Mouse (Mus musculus): ENCODE results near the gene Myo15. TPM values are rescaled to one million over a fixed set of nuclear protein-coding genes. Genes with fewer than 3 reads are reported as not detected.
A peak's percentile ranks its signal among the peaks of the same experiment; 100 is the strongest.

Myo15 gene
- polyA plus RNA-seq, 1 experiment from 2014 or later, result 0.14 TPM

DNA sequence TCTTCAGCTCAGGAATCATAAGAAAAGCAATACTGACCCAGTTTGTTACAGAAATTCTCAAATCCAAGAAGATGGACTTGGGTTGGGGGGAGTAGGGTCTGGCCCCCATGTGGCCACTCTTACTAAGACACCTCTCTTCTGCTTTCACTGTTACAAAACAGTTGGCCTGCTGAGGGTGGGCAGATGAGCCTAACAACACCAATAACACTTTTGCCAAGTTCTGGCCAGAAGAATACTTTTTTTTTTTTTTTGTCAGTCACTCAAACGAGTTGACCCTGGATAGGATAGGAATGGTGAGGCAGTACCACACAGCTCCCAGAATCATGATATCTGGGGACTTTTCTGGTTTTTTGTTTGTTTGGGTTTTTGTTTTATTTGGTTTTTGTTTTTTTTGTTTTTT, 42.8 kb downstream of the Myo15 start:
- H3K4me1 ChIP-seq (replicated peaks), result peaks cover 16% of the 10 kb centered on the region
- H3K9ac ChIP-seq, result no peak overlapping the region
- H3K36me3 ChIP-seq, result no peaks in the 10 kb centered on the region
- H3K9me3 ChIP-seq, result no peaks in the 10 kb centered on the region
- H3K4me2 ChIP-seq, result no peak overlapping the region
- no peak overlapping the region for H3K27ac ChIP-seq
- ATAC-seq (ENCODE audit: low FRiP score), result no peak
- H3K27me3 ChIP-seq, result peaks cover 46% of the 10 kb centered on the region
- WGBS, result 80% methylated on average over 1 of the region's 1 CpGs
- no peak overlapping the region for H3K4me3 ChIP-seq

DNA sequence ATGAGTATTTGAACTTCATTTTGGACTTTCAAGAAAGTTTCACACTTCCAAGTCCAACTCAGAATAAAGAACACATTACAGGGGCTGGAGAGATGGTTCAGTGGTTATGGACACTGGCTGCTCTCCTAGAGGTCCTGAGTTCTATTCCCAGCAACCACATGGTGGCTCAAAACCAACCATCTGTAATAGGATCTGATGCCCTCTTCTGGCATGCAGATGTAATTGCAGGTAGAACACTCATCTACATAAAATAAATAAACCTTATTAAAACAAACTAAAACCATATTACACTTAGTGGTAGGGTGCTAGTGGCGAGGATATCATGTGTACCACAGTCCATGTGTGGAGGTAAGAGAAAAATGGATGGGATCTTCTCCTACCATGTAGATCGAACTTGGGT, 43.4 kb downstream of the Myo15 start:
- Histone ChIP-seq H3K9ac (no peak overlapping the region), H3K4me2 (no peak overlapping the region), H3K4me3 (no peak overlapping the region), H3K36me3 (no peaks in the 10 kb centered on the region), H3K9me3 (no peaks in the 10 kb centered on the region), H3K4me1 (replicated peaks) (peaks cover 16% of the 10 kb centered on the region), H3K27me3 (peaks cover 41% of the 10 kb centered on the region), H3K27ac (no peak overlapping the region)
- no peak for ATAC-seq (ENCODE audit: low FRiP score)
- 85% methylated on average over 2 of the region's 2 CpGs for WGBS

- Histone ChIP-seq H3K4me2 (no peak overlapping the region), H3K27me3 (peaks cover 20% of the 10 kb centered on the region)
Observed at GRCm38 (mm10) chr11:60514941-60515340, 45.8 kb downstream of the Myo15 start.

GRCm38 (mm10) chr11:60518305-60518704, 49.2 kb downstream of the Myo15 start:
- Histone ChIP-seq H3K4me2 (no peak overlapping the region), H3K36me3 (no peaks in the 10 kb centered on the region), H3K9me3 (no peaks in the 10 kb centered on the region), H3K9ac (no peak overlapping the region), H3K27ac (no peak overlapping the region), H3K27me3 (peaks cover 3% of the 10 kb centered on the region; the same call in 1 of the 2 replicates), H3K4me1 (replicated peaks) (no peaks in the 10 kb centered on the region), H3K4me3 (no peak overlapping the region)
- ATAC-seq (ENCODE audit: low FRiP score), result no peak
- 79% methylated on average over 4 of the region's 4 CpGs for WGBS

More at GRCm38 (mm10) chr11:60514941-60515340, 45.8 kb downstream of the Myo15 start:
- Histone ChIP-seq H3K4me1 (replicated peaks) (peaks cover under 1% of the 10 kb centered on the region; the same call in 1 of the 2 replicates), H3K27ac (no peak overlapping the region), H3K4me3 (no peak overlapping the region), H3K36me3 (no peaks in the 10 kb centered on the region), H3K9me3 (no peaks in the 10 kb centered on the region), H3K9ac (no peak overlapping the region)
- no peak for ATAC-seq (ENCODE audit: low FRiP score)
- WGBS, result 77% methylated on average over 2 of the region's 2 CpGs

DNA sequence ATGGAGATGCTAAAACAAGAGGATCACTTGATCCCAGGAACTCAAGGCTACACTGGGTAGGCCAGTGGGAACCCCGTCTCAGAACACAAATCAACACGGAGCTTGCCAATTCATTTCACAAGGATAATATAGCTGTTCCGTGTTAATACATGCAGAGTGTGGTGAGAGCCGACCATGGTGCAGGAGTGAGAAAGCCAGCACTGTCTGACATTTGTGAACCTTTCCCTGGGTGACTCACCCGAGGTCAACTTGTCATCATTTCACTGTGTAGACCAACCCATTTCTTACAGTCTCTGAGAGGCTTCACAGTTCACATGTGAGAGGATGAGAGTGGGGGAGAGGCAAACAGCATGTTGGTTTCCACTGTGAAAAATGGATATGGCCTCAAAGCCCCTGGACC, 52.9 kb downstream of the Myo15 start:
- 76% methylated on average over 5 of the region's 5 CpGs for WGBS

DNA sequence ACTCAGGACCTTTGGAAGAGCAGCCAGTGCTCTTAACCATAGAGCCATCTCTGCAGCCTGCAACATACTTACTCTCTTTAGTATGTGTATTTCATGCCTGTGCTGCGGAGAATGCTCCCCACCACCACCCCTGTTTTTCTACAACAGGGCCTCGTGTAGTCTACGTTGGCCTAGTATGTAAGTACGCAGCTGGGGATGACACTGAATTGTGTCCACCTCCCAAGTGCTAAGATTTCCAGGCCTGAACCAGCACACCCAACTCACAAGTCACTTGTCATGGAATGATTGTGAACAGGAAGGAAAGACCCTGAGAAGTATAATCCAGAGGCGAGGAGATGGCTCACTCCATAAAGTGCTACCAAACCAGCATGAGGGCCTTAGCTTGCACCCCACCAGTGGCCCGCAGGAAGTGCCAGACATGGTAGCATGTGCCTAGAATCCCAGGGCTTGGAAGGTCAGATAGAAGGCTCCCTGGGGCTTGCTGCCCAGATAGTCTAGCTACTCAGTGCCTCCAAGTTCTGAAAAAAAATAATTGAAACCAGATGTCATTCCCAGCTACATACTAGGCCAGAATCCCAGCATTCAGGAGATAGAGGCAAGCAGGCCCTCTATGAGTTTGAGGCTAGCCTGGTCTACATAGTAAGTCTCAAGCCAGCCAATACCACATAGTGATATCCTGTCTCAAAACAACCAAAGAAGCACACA, 53.7 kb downstream of the Myo15 start:
- no peaks in the 10 kb centered on the region for H3K36me3 ChIP-seq

More for the DNA sequence above, 52.9 kb downstream of the Myo15 start:
- no peaks in the 10 kb centered on the region for H3K27me3 ChIP-seq
- H3K9me3 ChIP-seq, result no peaks in the 10 kb centered on the region
- no peaks in the 10 kb centered on the region for H3K4me1 ChIP-seq (replicated peaks)
- no peak overlapping the region for H3K9ac ChIP-seq
- no peaks in the 10 kb centered on the region for H3K36me3 ChIP-seq
- no peak for ATAC-seq (ENCODE audit: low FRiP score)
- H3K4me3 ChIP-seq, result no peak overlapping the region
- no peak overlapping the region for H3K27ac ChIP-seq
- no peak overlapping the region for H3K4me2 ChIP-seq

DNA sequence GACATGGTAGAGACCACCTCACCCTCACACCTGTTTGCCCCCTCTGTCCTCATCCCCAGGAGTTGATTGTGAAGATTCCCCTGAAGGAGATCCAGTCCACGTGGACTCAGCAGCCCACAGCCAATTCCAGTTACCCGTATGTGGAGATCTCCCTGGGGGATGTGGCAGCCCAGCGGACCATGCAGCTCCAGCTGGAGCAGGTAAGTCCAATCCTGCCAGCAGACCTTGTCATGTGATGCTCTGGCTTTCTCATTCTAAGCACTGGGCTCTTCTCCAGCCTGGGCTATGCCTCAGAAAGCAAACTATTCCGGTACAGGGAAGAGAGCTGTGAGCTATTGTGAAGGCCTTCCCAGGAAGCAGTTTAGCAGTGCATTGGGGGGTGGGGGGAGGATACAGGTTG, 57.3 kb downstream of the Myo15 start:
- Histone ChIP-seq H3K4me3 (no peak overlapping the region), H3K4me2 (no peak overlapping the region), H3K27me3 (no peaks in the 10 kb centered on the region), H3K9ac (no peak overlapping the region), H3K36me3 (no peaks in the 10 kb centered on the region), H3K4me1 (replicated peaks) (no peaks in the 10 kb centered on the region), H3K9me3 (no peaks in the 10 kb centered on the region), H3K27ac (no peak overlapping the region)
- WGBS, result 68% methylated on average over 4 of the region's 4 CpGs
- no peak for ATAC-seq (ENCODE audit: low FRiP score)

More for the DNA sequence above, 53.7 kb downstream of the Myo15 start:
- no peak for ATAC-seq (ENCODE audit: low FRiP score)
- H3K4me3 ChIP-seq, result no peak overlapping the region
- H3K9me3 ChIP-seq, result no peaks in the 10 kb centered on the region
- no peak overlapping the region for H3K27ac ChIP-seq
- H3K9ac ChIP-seq, result no peak overlapping the region
- H3K4me2 ChIP-seq, result no peak overlapping the region
- no peaks in the 10 kb centered on the region for H3K4me1 ChIP-seq (replicated peaks)
- 83% methylated on average over 6 of the region's 6 CpGs for WGBS
- H3K27me3 ChIP-seq, result no peaks in the 10 kb centered on the region

DNA sequence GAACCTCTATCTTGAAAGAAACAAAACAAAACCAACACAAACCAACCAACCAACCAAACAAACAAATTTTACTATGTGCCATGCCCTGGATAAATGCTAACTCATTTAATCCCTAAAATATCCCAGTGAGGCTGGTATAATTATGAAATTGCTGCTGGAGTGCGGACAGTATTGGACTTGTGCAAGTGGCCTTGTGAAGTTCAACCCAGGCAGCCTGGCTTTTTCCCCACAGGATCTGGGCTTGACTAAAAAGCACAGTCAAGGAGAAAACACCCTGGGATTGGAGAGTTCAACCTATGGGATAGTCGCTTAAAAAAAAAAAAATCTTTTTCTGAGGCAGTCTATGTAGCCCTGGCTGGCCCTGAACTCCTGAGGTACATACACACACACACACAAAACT, 66.5 kb downstream of the Myo15 start:
- ATAC-seq (ENCODE audit: low FRiP score), result no peak
- peak overlapping the region; percentile 99 for H3K27ac ChIP-seq
- H3K9ac ChIP-seq, result peak overlapping the region; percentile 92
- H3K9me3 ChIP-seq, result no peaks in the 10 kb centered on the region
- peak overlapping the region; percentile 96 for H3K4me3 ChIP-seq
- WGBS, result 78% methylated on average over 2 of the region's 2 CpGs
- peak overlapping the region; percentile 100 for H3K4me2 ChIP-seq
- no peaks in the 10 kb centered on the region for H3K36me3 ChIP-seq
- no peaks in the 10 kb centered on the region for H3K27me3 ChIP-seq
- H3K4me1 ChIP-seq (replicated peaks), result peaks cover 29% of the 10 kb centered on the region

DNA sequence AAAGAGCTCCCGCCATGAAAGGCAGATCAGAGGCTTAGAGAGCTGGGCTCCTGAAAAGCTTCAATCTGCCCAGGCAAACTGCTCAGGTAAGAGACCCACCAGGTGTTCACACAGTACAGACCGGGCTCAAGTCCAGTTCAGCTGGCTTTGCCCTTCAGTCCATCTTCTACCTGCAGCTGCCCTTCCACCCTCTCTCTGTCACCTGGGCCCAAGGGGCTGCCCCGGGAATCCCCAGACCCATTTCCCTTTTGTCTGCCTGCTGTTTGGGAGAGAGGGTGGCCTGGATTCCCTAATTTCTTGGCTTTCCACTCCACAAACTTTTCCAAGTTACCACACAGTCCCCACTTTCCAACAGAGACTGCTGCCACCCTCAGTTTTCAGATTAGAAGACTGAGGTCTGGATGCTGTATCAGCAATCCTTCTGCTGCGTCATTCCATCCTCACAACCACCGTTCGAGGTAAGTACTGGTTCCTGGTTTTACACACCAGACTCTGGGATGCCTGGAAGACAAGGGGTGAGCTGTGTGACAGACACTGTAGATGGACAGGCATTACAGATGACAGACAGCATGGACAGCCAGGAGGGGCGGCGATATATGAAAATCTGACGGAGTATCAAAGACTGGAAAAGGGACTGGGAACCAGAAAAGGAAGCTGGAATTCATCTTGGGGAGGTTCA, 67.2 kb downstream of the Myo15 start, which contains the start of gene Alkbh5:
Gene Alkbh5 (plus strand): TSS at position 202 of the 679 bp plus-strand sequence.
- no peaks in the 10 kb centered on the region for H3K9me3 ChIP-seq
- peak within 1 kb of the TSS; percentile 92 for H3K9ac ChIP-seq
- H3K4me1 ChIP-seq (replicated peaks), result peaks cover 35% of the 10 kb centered on the region
- peak within 1 kb of the TSS; percentile 99 for H3K27ac ChIP-seq
- WGBS, result 15% methylated on average over 9 of the region's 9 CpGs
- no peaks in the 10 kb centered on the region for H3K36me3 ChIP-seq
- H3K4me2 ChIP-seq, result peak within 1 kb of the TSS; percentile 100
- no peaks in the 10 kb centered on the region for H3K27me3 ChIP-seq
- no peak for ATAC-seq (ENCODE audit: low FRiP score)
- H3K4me3 ChIP-seq, result peak within 1 kb of the TSS; percentile 96

GRCm38 (mm10) chr11:60536859-60537467, 67.8 kb downstream of the Myo15 start:
- under 1% methylated on average over 37 of the region's 37 CpGs for WGBS
- Histone ChIP-seq H3K9me3 (no peaks in the 10 kb centered on the region), H3K36me3 (no peaks in the 10 kb centered on the region; the same call in 1 of the 2 replicates), H3K9ac (peak overlapping the region; percentile 92), H3K4me2 (peak overlapping the region; percentile 100), H3K4me1 (replicated peaks) (peaks cover 42% of the 10 kb centered on the region), H3K27me3 (no peaks in the 10 kb centered on the region), H3K4me3 (peak overlapping the region; percentile 96), H3K27ac (peak overlapping the region; percentile 99)
- peak; percentile 88 for ATAC-seq (ENCODE audit: low FRiP score)

- peak overlapping the region; percentile 92 for H3K9ac ChIP-seq
- no peaks in the 10 kb centered on the region for H3K9me3 ChIP-seq
- H3K27me3 ChIP-seq, result no peaks in the 10 kb centered on the region
- peak overlapping the region; percentile 100 for H3K4me2 ChIP-seq
- peak overlapping the region; percentile 96 for H3K4me3 ChIP-seq
- under 1% methylated on average over 91 of the region's 91 CpGs for WGBS
- peak; percentile 92 for ATAC-seq (ENCODE audit: low FRiP score)
- peaks cover 2% of the 10 kb centered on the region; the same call in 1 of the 2 replicates for H3K36me3 ChIP-seq
- H3K4me1 ChIP-seq (replicated peaks), result peaks cover 49% of the 10 kb centered on the region
- peak overlapping the region; percentile 99 for H3K27ac ChIP-seq
Observed at GRCm38 (mm10) chr11:60537468-60538347, 68.6 kb downstream of the Myo15 start.
